Mouse (Mus musculus) G1E-ER4 (cell line): ENCODE measurements around the gene Rsph3b. TPM values are rescaled to one million over a fixed set of nuclear protein-coding genes. Genes with fewer than 3 reads are reported as not detected.
"Not testable (repeated sequence)": the region's sequence is repeated elsewhere in the genome, so short reads cannot be mapped to it uniquely, and the experiment has no call there.

Experiments
- GATA1 ChIP-seq: IDR thresholded peaks from one replicate; pipeline ENCODE4 v1.8.0; 2012; ENCODE audit warnings: low read length, inconsistent platforms
- polyA plus RNA-seq: library from polyadenylated mRNA; stranded (reverse); fragments of >175 nt; gene quantifications from 2 replicates; pipeline ENCODE4 v1.2.3, GENCODE M21; 2012

Gene Rsph3b
- 27.2 and 29.1 TPM in 2 replicates for polyA plus RNA-seq

DNA sequence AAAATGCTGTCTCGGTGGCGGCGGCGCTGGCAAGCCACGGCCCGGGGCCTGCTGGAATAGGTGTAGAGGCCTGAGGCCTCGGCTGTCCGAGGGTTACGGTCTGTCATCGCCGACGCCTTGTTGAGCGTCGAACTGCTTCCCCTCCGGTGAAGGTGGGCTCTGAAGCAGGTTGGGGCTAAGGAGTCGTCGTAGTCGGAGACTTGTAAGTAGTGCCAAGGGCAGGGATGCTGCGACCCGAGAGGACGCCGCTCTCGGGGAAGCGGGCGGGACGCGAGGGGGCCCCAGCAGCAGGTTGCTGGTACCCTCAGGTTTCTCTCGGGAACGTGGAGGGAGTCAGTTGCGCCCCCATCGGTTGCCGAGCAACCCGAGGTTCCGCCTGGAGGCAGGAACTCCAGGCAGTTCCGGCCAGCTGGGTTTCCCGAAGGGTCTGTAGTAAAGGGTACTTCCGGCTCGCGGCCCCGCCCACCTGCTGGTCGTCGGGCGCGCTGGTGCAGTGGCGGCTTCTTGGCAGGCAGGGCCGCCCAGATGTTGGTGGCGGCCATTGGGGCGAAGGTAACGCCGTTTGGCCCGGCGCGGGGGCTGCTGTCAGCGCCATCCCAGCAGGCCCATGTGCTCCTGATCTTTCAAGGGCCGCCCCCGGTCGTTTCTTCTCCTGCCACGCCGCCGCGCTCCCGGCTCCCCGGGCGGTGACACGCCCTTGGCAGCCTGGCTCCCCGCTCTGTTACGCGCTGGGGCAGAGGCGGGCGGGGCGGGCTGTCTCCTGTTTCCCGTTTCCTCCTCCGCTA lies at the start of gene Rsph3b:
Rsph3b (minus strand) TSS at position 699 of the 785 bp plus-strand sequence.
- not testable (repeated sequence) for TF ChIP-seq GATA1

DNA sequence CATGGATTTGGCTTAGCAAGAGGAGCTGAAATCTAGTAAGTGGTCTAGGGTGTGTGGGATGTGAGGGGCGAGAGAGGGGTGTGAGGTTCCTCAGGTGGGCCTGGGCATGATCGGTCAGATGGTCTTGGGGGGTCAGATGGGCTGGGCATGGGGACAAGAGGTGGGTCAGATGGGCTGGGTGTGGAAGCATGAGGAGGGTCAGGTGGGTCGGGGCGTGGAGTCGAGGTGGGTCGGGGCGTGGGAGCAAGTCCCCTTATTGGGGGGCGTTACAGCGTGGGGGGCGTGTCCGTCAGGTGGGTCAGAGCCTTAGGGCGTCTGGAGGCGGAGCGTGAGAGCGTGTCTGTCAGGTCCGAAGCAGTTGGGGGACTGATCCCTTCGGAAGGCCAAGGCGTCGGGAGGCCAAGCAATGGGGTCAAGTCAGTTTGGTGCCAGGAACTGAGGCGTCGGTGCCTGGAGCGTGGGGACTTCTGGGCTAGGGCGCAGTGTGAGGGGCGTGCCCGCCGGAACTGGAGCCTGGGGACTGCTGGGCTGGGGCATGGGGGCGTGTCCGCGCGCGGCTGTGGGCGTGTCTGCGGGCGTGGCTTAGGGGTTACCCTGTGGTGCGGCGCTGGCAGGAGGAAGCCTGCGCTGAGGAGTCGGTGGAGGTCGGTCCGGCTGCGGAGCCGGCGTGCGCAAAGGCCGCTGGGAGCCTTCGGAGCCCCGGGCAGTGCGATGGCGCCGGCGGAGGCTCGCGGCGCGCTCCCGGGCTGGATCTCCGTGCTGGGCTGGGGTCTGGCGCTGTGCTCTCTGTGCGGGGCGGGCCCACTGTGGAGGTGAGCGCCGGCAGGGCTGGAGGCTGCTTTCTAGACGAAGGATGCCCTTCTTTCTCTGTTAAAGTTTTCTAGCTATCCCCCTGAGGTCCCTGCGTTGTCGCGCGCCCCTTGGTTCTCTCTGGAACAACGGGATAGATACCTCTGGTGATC lies 30.1 kb upstream of the Rsph3b start, which contains the start of gene Gm49721:
Gm49721 (plus strand) TSS at position 618 of the 962 bp plus-strand sequence.
- TF ChIP-seq GATA1: not testable (repeated sequence)

- not testable (repeated sequence) for TF ChIP-seq GATA1
Measured at GRCm38 (mm10) chr17:6970334-6970733, 21.9 kb upstream of the Rsph3b start, which contains the start of gene Rnaset2b. Rnaset2b (plus strand) TSS chr17:6970634.

- not testable (repeated sequence) for TF ChIP-seq GATA1
Measured at GRCm38 (mm10) chr17:6960776-6961175, 12.3 kb upstream of the Rsph3b start, which contains the start of gene Tagap1. Tagap1 (minus strand) TSS chr17:6961156.

- TF ChIP-seq GATA1: no peak
Measured at GRCm38 (mm10) chr17:6896756-6897155, 51.7 kb downstream of the Rsph3b start.

- TF ChIP-seq GATA1: no peak
Measured at GRCm38 (mm10) chr17:6893332-6893731, 55.1 kb downstream of the Rsph3b start.

- no peak for TF ChIP-seq GATA1
Measured at GRCm38 (mm10) chr17:6891966-6892934, 56.2 kb downstream of the Rsph3b start.

GRCm38 (mm10) chr17:6886445-6886844 lies 62.0 kb downstream of the Rsph3b start:
- no peak for TF ChIP-seq GATA1

DNA sequence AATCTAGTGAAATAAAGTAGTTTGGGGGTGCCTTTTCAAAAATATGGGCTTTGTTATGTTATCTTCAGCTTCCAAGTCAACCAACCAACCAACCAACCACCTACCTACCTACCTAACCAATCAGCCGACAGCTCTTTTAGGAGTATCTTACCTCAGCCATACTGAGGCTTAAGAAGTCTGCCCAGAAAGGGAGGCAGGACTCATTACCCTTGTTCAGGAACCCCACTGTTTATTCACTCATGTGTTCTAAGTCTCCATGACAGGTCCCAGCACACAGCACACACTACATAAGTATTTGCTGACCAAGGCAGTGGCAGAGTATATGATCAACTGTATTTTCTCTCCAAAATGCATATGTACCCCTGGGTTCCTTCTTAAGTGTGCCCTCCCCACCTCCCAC lies 64.0 kb downstream of the Rsph3b start:
- no peak for TF ChIP-seq GATA1

DNA sequence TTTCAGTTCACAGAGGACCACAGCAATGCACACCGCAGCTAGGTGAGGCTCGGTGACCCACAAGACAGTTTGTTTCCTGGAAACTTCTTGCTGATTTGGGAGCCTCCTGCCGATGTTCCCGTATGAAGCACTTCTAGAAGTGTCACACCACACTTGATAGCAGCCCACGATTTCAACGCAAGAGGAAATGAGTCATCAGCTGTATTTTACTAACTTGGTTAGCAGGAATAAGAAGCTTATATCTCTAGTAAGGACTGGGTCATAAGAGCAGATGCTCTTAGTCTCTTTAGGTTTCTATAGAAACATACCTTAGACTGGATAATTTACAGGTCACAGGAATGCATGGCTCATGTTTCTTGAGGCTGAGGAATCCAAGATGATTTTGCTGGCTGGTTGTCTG lies 67.2 kb downstream of the Rsph3b start:
- TF ChIP-seq GATA1: no peak

- no peak for TF ChIP-seq GATA1
Measured at GRCm38 (mm10) chr17:6871421-6871820, 77.1 kb downstream of the Rsph3b start.

GRCm38 (mm10) chr17:6868810-6869209 lies 79.7 kb downstream of the Rsph3b start:
- no peak for TF ChIP-seq GATA1

DNA sequence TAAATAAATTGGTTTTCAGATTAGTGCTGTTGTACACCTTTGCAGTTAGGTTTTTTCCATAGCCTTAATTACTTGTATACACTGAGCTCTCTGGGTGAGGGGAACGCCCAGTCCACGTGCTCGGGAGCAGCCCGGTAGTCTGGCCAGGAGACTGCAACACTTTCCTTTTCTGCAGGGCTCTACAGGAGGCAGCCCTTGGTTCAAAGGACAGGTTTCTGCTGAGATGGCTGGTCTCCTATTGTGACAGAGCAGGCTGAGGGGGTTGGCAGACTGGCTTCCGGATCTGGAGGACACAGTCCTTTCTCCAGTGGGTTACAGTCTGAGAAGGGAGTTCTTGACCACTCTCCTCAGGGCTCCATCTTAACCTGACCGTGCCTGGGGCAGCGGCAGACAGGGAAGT lies 80.7 kb downstream of the Rsph3b start:
- TF ChIP-seq GATA1: no peak

GRCm38 (mm10) chr17:6866576-6866975 lies 81.9 kb downstream of the Rsph3b start:
- TF ChIP-seq GATA1: no peak

- no peak for TF ChIP-seq GATA1
Measured at GRCm38 (mm10) chr17:6865580-6865979, 82.9 kb downstream of the Rsph3b start.

- no peak for TF ChIP-seq GATA1
Measured at GRCm38 (mm10) chr17:6864869-6865268, 83.6 kb downstream of the Rsph3b start.
